Mouse (Mus musculus): ENCODE data around the gene Zfp541. TPM values are rescaled to one million over a fixed set of nuclear protein-coding genes. Genes with fewer than 3 reads are reported as not detected.
A peak's percentile ranks its signal among the peaks of the same experiment; 100 is the strongest.

Gene Zfp541
- polyA plus RNA-seq, 1 experiment: not detected

GRCm38 (mm10) chr7:16111284-16112090, 49.9 kb downstream of the Zfp541 start:
- H3K4me3 ChIP-seq (replicated peaks; ENCODE audit: control insufficient read depth, low read depth, low read length): no peak overlapping the region
- TF ChIP-seq CTCF (IDR thresholded peaks at IDR 0.05; ENCODE audit: control insufficient read depth, insufficient read depth, low read length) (no peak), POLR2A (IDR thresholded peaks at IDR 0.05; ENCODE audit: borderline replicate concordance, control insufficient read depth, low read depth, low read length) (no peak)
- no peak overlapping the region for H3K27ac ChIP-seq (ENCODE audit: control insufficient read depth, insufficient read depth, low read depth, low read length, poor library complexity)
- WGBS: 88% methylated on average over 7 of the region's 7 CpGs
- H3K4me1 ChIP-seq (ENCODE audit: control insufficient read depth, insufficient read depth, low read length): no peaks in the 10 kb centered on the region

- no peaks in the 10 kb centered on the region for H3K4me1 ChIP-seq (ENCODE audit: control insufficient read depth, insufficient read depth, low read length)
- H3K27ac ChIP-seq (ENCODE audit: control insufficient read depth, insufficient read depth, low read depth, low read length, poor library complexity): no peak overlapping the region
- TF ChIP-seq POLR2A (IDR thresholded peaks at IDR 0.05; ENCODE audit: borderline replicate concordance, control insufficient read depth, low read depth, low read length) (no peak), CTCF (IDR thresholded peaks at IDR 0.05; ENCODE audit: control insufficient read depth, insufficient read depth, low read length) (no peak)
- 91% methylated on average over 7 of the region's 7 CpGs for WGBS
- H3K4me3 ChIP-seq (replicated peaks; ENCODE audit: control insufficient read depth, low read depth, low read length): no peak overlapping the region
Observed at GRCm38 (mm10) chr7:16116418-16116817, 54.8 kb downstream of the Zfp541 start.

GRCm38 (mm10) chr7:16117100-16117499, 55.5 kb downstream of the Zfp541 start:
- 83% methylated on average over 3 of the region's 3 CpGs for WGBS
- no peak overlapping the region for H3K27ac ChIP-seq (ENCODE audit: control insufficient read depth, insufficient read depth, low read depth, low read length, poor library complexity)
- no peaks in the 10 kb centered on the region for H3K4me1 ChIP-seq (ENCODE audit: control insufficient read depth, insufficient read depth, low read length)
- TF ChIP-seq CTCF (IDR thresholded peaks at IDR 0.05; ENCODE audit: control insufficient read depth, insufficient read depth, low read length): no peak
- TF ChIP-seq POLR2A (IDR thresholded peaks at IDR 0.05; ENCODE audit: borderline replicate concordance, control insufficient read depth, low read depth, low read length): no peak
- H3K4me3 ChIP-seq (replicated peaks; ENCODE audit: control insufficient read depth, low read depth, low read length): no peak overlapping the region

GRCm38 (mm10) chr7:16119569-16120261, 58.1 kb downstream of the Zfp541 start, which contains the start of gene Kptn:
Gene Kptn, plus strand, starts transcription at chr7:16119895.
- WGBS: 1% methylated on average over 33 of the region's 33 CpGs
- peak; percentile 38; the same call in 1 of the 2 replicates for TF ChIP-seq POLR2A (IDR thresholded peaks at IDR 0.05; ENCODE audit: borderline replicate concordance, control insufficient read depth, low read depth, low read length)
- peak; percentile 80 for TF ChIP-seq CTCF (IDR thresholded peaks at IDR 0.05; ENCODE audit: control insufficient read depth, insufficient read depth, low read length)

GRCm38 (mm10) chr7:16120262-16120600, 58.6 kb downstream of the Zfp541 start:
- H3K4me1 ChIP-seq (ENCODE audit: control insufficient read depth, insufficient read depth, low read length): no peaks in the 10 kb centered on the region
- no peak overlapping the region for H3K27ac ChIP-seq (ENCODE audit: control insufficient read depth, insufficient read depth, low read depth, low read length, poor library complexity)
- WGBS: 57% methylated on average over 9 of the region's 9 CpGs
- H3K4me3 ChIP-seq (replicated peaks; ENCODE audit: control insufficient read depth, low read depth, low read length): peak overlapping the region; percentile 96
- TF ChIP-seq POLR2A (IDR thresholded peaks at IDR 0.05; ENCODE audit: borderline replicate concordance, control insufficient read depth, low read depth, low read length) (no peak), CTCF (IDR thresholded peaks at IDR 0.05; ENCODE audit: control insufficient read depth, insufficient read depth, low read length) (no peak)

More at GRCm38 (mm10) chr7:16119569-16120261, 58.1 kb downstream of the Zfp541 start, which contains the start of gene Kptn:
- H3K27ac ChIP-seq (ENCODE audit: control insufficient read depth, insufficient read depth, low read depth, low read length, poor library complexity): peak within 1 kb of the TSS; percentile 65
- H3K4me1 ChIP-seq (ENCODE audit: control insufficient read depth, insufficient read depth, low read length): no peaks in the 10 kb centered on the region
- peak within 1 kb of the TSS; percentile 96 for H3K4me3 ChIP-seq (replicated peaks; ENCODE audit: control insufficient read depth, low read depth, low read length)

- Histone ChIP-seq H3K27ac (ENCODE audit: control insufficient read depth, insufficient read depth, low read depth, low read length, poor library complexity) (no peak overlapping the region), H3K4me3 (replicated peaks; ENCODE audit: control insufficient read depth, low read depth, low read length) (no peak overlapping the region), H3K4me1 (ENCODE audit: control insufficient read depth, insufficient read depth, low read length) (no peaks in the 10 kb centered on the region)
- TF ChIP-seq POLR2A (IDR thresholded peaks at IDR 0.05; ENCODE audit: borderline replicate concordance, control insufficient read depth, low read depth, low read length): no peak
- no peak for TF ChIP-seq CTCF (IDR thresholded peaks at IDR 0.05; ENCODE audit: control insufficient read depth, insufficient read depth, low read length)
- 84% methylated on average over 9 of the region's 9 CpGs for WGBS
Observed at GRCm38 (mm10) chr7:16125829-16126228, 64.2 kb downstream of the Zfp541 start.

- WGBS: 75% methylated on average over 6 of the region's 6 CpGs
- no peak overlapping the region for H3K27ac ChIP-seq (ENCODE audit: control insufficient read depth, insufficient read depth, low read depth, low read length, poor library complexity)
- TF ChIP-seq POLR2A (IDR thresholded peaks at IDR 0.05; ENCODE audit: borderline replicate concordance, control insufficient read depth, low read depth, low read length): no peak
- no peak for TF ChIP-seq CTCF (IDR thresholded peaks at IDR 0.05; ENCODE audit: control insufficient read depth, insufficient read depth, low read length)
- no peak overlapping the region for H3K4me3 ChIP-seq (replicated peaks; ENCODE audit: control insufficient read depth, low read depth, low read length)
- H3K4me1 ChIP-seq (ENCODE audit: control insufficient read depth, insufficient read depth, low read length): no peaks in the 10 kb centered on the region
Observed at GRCm38 (mm10) chr7:16128344-16128743, 66.7 kb downstream of the Zfp541 start.

- WGBS: 72% methylated on average over 5 of the region's 5 CpGs
- TF ChIP-seq POLR2A (IDR thresholded peaks at IDR 0.05; ENCODE audit: borderline replicate concordance, control insufficient read depth, low read depth, low read length): no peak
- no peak for TF ChIP-seq CTCF (IDR thresholded peaks at IDR 0.05; ENCODE audit: control insufficient read depth, insufficient read depth, low read length)
- Histone ChIP-seq H3K27ac (ENCODE audit: control insufficient read depth, insufficient read depth, low read depth, low read length, poor library complexity) (no peak overlapping the region), H3K4me1 (ENCODE audit: control insufficient read depth, insufficient read depth, low read length) (no peaks in the 10 kb centered on the region), H3K4me3 (replicated peaks; ENCODE audit: control insufficient read depth, low read depth, low read length) (no peak overlapping the region)
Observed at GRCm38 (mm10) chr7:16128899-16129298, 67.3 kb downstream of the Zfp541 start.
